Mouse (Mus musculus): ENCODE results near the gene Gm49387. TPM values are rescaled to one million over a fixed set of nuclear protein-coding genes. Genes with fewer than 3 reads are reported as not detected.
A peak's percentile ranks its signal among the peaks of the same experiment; 100 is the strongest.

Gene Gm49387
- polyA plus RNA-seq, 1 experiment from 2014 or later, result not detected

DNA sequence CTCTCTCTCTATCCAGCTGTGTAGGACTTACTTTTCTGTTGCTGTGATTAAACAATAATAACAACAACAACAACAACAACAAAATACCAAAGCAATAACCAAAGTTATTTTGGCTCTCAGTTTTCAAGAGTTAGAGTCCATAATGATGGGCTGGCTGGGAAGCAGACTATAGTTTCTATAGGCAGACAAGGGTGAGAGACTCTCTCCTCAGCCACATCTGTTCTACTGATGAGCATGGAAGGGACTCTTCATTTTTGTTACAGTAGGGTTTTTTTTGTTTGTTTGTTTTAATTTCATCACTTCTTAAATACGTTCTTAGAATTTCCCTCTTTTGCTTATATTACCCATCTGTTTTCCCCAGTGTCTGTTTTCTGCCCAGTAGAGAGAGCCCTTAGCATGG, 11.9 kb upstream of the Gm49387 start:
- Histone ChIP-seq H3K4me1 (replicated peaks; ENCODE audit: insufficient read depth, low read length) (peaks cover 7% of the 10 kb centered on the region; the same call in 1 of the 2 replicates), H3K36me3 (ENCODE audit: insufficient read depth, low read length) (no peaks in the 10 kb centered on the region), H3K4me3 (replicated peaks; ENCODE audit: low read depth, low read length) (no peak overlapping the region), H3K9me3 (replicated peaks; ENCODE audit: low read length) (no peaks in the 10 kb centered on the region), H3K27ac (no peak overlapping the region), H3K4me2 (ENCODE audit: low read length) (no peak overlapping the region), H3K9ac (ENCODE audit: low read depth, low read length) (no peak overlapping the region), H3K27me3 (ENCODE audit: insufficient read depth, low read length) (no peaks in the 10 kb centered on the region)
- TF ChIP-seq CTCF (IDR thresholded peaks at IDR 0.05; ENCODE audit: low read depth), result no peak
- WGBS, result 89% methylated on average over 1 of the region's 1 CpGs
- no peak for ATAC-seq (replicated peaks; ENCODE audit: low FRiP score, low read depth)
- DNase-seq (ENCODE audit: low spot score), result no peak

DNA sequence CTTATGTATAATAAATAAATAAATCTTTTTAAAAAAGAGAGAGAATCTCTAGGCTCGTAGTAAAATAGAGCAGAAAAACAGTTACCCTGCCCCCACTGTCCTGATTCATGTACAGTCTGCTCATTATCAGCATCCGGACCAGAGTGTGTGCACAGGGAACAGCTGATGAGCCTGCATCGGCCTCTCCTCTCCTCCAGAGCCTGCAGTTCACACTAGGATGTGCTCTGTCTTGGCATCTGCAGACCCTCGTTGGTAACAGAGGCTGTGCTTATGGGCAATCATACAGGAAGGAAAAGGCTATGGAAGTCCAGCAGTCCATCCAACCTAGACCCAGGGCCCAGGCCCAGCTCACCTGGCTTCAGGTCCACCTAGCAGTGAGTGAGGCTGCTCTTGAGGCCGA, 11.4 kb upstream of the Gm49387 start:
- 47% methylated on average over 5 of the region's 5 CpGs for WGBS
- ATAC-seq (replicated peaks; ENCODE audit: low FRiP score, low read depth) (no peak), DNase-seq (ENCODE audit: low spot score) (no peak)
- Histone ChIP-seq H3K4me3 (replicated peaks; ENCODE audit: low read depth, low read length) (no peak overlapping the region), H3K4me2 (ENCODE audit: low read length) (no peak overlapping the region), H3K9me3 (replicated peaks; ENCODE audit: low read length) (no peaks in the 10 kb centered on the region), H3K9ac (ENCODE audit: low read depth, low read length) (no peak overlapping the region), H3K4me1 (replicated peaks; ENCODE audit: insufficient read depth, low read length) (peaks cover 2% of the 10 kb centered on the region; the same call in 1 of the 2 replicates), H3K27me3 (ENCODE audit: insufficient read depth, low read length) (no peaks in the 10 kb centered on the region), H3K27ac (no peak overlapping the region), H3K36me3 (ENCODE audit: insufficient read depth, low read length) (no peaks in the 10 kb centered on the region)
- no peak for TF ChIP-seq CTCF (IDR thresholded peaks at IDR 0.05; ENCODE audit: low read depth)

DNA sequence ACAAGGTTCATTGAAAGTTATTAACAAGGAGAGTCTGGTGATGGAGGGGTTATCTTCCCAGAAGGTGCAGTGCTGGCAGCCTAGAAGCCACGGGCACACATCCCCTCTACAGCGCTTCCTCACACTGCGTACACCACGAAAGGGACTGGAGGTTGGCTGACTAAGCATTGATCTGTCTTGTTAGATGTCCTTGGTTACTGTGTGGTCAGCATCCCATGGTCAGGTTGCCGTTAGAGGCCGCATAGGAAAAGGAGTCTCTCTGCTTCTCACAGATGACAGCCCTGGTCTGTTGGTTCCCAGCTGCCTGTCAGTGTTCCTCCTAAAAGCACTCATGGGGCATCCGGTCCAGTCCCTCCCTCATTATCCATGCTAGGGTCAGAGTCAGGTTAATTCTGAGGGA, 10.5 kb upstream of the Gm49387 start:
- Histone ChIP-seq H3K9ac (ENCODE audit: low read depth, low read length) (no peak overlapping the region), H3K27me3 (ENCODE audit: insufficient read depth, low read length) (no peaks in the 10 kb centered on the region), H3K4me2 (ENCODE audit: low read length) (no peak overlapping the region), H3K4me1 (replicated peaks; ENCODE audit: insufficient read depth, low read length) (no peaks in the 10 kb centered on the region), H3K9me3 (replicated peaks; ENCODE audit: low read length) (no peaks in the 10 kb centered on the region), H3K4me3 (replicated peaks; ENCODE audit: low read depth, low read length) (no peak overlapping the region), H3K27ac (no peak overlapping the region), H3K36me3 (ENCODE audit: insufficient read depth, low read length) (no peaks in the 10 kb centered on the region)
- WGBS, result 56% methylated on average over 7 of the region's 7 CpGs
- no peak for TF ChIP-seq CTCF (IDR thresholded peaks at IDR 0.05; ENCODE audit: low read depth)
- DNase-seq (ENCODE audit: low spot score), result peak; percentile 38
- no peak; the same call in 1 of the 2 replicates for ATAC-seq (replicated peaks; ENCODE audit: low FRiP score, low read depth)

DNA sequence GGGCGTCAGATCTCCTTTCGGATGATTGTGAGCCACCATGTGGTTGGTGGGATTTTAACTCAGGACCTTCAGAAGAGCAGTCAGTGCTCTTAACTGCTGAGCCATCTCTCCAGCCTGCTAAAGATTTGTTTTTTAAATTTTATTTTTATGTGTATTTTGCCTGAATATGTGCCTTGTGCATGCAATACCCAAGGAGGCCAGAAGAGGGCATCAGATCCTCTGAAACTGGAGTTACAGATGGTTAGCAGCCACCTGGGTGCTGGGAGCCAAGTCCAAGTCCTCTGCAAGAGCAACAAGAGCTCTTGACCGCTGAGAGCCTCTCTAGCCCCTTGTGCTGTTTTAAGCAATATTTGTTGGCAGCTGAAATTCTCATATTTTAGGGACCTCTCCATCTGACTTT, 9.7 kb upstream of the Gm49387 start:
- Histone ChIP-seq H3K4me1 (replicated peaks; ENCODE audit: insufficient read depth, low read length) (no peaks in the 10 kb centered on the region), H3K36me3 (ENCODE audit: insufficient read depth, low read length) (no peaks in the 10 kb centered on the region), H3K27me3 (ENCODE audit: insufficient read depth, low read length) (no peaks in the 10 kb centered on the region), H3K9ac (ENCODE audit: low read depth, low read length) (no peak overlapping the region), H3K9me3 (replicated peaks; ENCODE audit: low read length) (no peaks in the 10 kb centered on the region), H3K27ac (no peak overlapping the region), H3K4me3 (replicated peaks; ENCODE audit: low read depth, low read length) (no peak overlapping the region), H3K4me2 (ENCODE audit: low read length) (no peak overlapping the region)
- no peak for DNase-seq (ENCODE audit: low spot score)
- no peak for ATAC-seq (replicated peaks; ENCODE audit: low FRiP score, low read depth)
- 94% methylated on average over 3 of the region's 3 CpGs for WGBS
- TF ChIP-seq CTCF (IDR thresholded peaks at IDR 0.05; ENCODE audit: low read depth), result peak; percentile 57

DNA sequence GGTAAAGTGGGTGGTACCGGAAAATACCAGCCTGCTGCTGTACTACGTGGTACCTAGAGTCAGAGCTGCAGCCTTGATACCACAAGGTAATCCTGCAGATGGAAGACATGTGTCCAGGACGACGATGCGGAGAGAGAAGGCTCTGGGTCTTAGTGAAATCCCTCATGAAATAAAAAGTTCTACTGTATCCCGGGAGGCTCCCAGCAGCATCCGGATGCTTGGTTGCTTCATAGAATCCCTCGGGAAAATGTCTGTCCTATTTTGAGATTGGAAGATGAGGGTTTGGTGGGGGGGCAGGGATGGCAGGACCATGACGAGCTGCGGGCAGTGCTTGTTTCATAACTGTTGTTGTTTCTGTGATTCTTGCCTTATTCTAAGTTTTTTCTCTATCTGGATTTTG, 7.3 kb upstream of the Gm49387 start:
- Histone ChIP-seq H3K4me2 (ENCODE audit: low read length) (no peak overlapping the region), H3K9me3 (replicated peaks; ENCODE audit: low read length) (no peaks in the 10 kb centered on the region), H3K4me3 (replicated peaks; ENCODE audit: low read depth, low read length) (no peak overlapping the region), H3K27me3 (ENCODE audit: insufficient read depth, low read length) (no peaks in the 10 kb centered on the region), H3K27ac (no peak overlapping the region), H3K4me1 (replicated peaks; ENCODE audit: insufficient read depth, low read length) (no peaks in the 10 kb centered on the region), H3K36me3 (ENCODE audit: insufficient read depth, low read length) (no peaks in the 10 kb centered on the region), H3K9ac (ENCODE audit: low read depth, low read length) (no peak overlapping the region)
- ATAC-seq (replicated peaks; ENCODE audit: low FRiP score, low read depth), result no peak
- DNase-seq (ENCODE audit: low spot score), result no peak
- no peak for TF ChIP-seq CTCF (IDR thresholded peaks at IDR 0.05; ENCODE audit: low read depth)
- 90% methylated on average over 10 of the region's 10 CpGs for WGBS

DNA sequence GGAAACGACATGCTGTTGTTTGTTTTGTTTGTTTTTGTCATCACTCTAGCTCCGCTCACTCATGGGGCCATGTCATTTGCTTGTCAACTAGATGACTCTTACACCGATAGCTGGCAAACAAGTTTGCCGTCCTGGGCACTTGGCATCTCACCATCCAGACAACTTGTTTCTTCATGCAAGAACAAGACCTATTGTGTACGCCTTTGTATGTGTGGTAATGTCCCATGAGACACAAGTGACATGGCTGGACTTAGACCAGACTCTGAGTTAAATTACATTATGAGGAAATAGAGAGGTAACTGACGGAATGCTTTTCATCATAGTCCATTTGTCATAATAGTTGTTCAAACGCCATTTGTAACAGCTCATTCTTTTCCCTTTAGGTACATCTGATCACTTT, 5.2 kb upstream of the Gm49387 start:
- Histone ChIP-seq H3K4me3 (replicated peaks; ENCODE audit: low read depth, low read length) (no peak overlapping the region), H3K9me3 (replicated peaks; ENCODE audit: low read length) (no peaks in the 10 kb centered on the region), H3K4me2 (ENCODE audit: low read length) (no peak overlapping the region), H3K36me3 (ENCODE audit: insufficient read depth, low read length) (no peaks in the 10 kb centered on the region), H3K27ac (no peak overlapping the region), H3K4me1 (replicated peaks; ENCODE audit: insufficient read depth, low read length) (no peaks in the 10 kb centered on the region), H3K27me3 (ENCODE audit: insufficient read depth, low read length) (no peaks in the 10 kb centered on the region), H3K9ac (ENCODE audit: low read depth, low read length) (no peak overlapping the region)
- 91% methylated on average over 7 of the region's 7 CpGs for WGBS
- no peak for TF ChIP-seq CTCF (IDR thresholded peaks at IDR 0.05; ENCODE audit: low read depth)
- DNase-seq (ENCODE audit: low spot score), result no peak
- ATAC-seq (replicated peaks; ENCODE audit: low FRiP score, low read depth), result no peak

DNA sequence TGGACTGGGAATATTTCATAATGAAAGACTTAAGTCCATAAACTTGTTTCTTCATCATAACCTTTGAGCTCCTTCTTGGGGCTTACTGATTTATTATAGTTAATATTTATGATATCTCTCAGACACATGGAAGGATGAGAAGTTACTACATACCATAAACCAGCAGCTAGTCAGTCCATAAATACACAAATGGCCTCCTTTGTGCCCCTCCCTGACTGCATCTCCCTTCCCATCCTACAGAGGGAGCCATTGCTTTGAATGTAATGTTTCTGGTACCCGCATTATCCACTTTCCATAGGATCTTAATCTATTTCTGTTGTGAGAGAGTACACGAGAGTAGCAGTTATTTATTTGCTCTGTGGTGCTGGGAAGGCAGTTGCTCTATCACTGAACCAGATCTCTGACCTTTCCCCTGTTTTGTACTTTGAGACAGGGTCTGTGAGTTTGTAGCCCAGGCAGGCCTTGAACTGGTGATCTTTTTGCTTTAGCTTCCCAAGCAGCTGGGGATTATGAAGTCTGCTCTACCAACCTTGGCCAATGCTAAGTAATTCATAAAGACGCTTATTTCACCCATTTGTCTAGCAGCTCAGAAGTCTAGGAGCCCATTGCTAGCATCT, 4.4 kb upstream of the Gm49387 start:
- Histone ChIP-seq H3K9ac (ENCODE audit: low read depth, low read length) (no peak overlapping the region), H3K4me2 (ENCODE audit: low read length) (no peak overlapping the region), H3K9me3 (replicated peaks; ENCODE audit: low read length) (no peaks in the 10 kb centered on the region), H3K4me1 (replicated peaks; ENCODE audit: insufficient read depth, low read length) (0 out of 2 replicates have a peak, but pooled peaks cover 2% of the 10 kb centered on the region), H3K4me3 (replicated peaks; ENCODE audit: low read depth, low read length) (no peak overlapping the region), H3K27me3 (ENCODE audit: insufficient read depth, low read length) (no peaks in the 10 kb centered on the region), H3K36me3 (ENCODE audit: insufficient read depth, low read length) (no peaks in the 10 kb centered on the region), H3K27ac (peak overlapping the region; percentile 10; the same call in 1 of the 2 replicates)
- peak; percentile 69 for TF ChIP-seq CTCF (IDR thresholded peaks at IDR 0.05; ENCODE audit: low read depth)
- ATAC-seq (replicated peaks; ENCODE audit: low FRiP score, low read depth) (no peak), DNase-seq (ENCODE audit: low spot score) (peak; percentile 57)
- 63% methylated on average over 3 of the region's 3 CpGs for WGBS

Measured in kidney, postnatal 0 days (tissue).